Mouse (Mus musculus) urinary bladder, adult 2 months (tissue): ENCODE measurements around the gene Slc12a3. TPM values are rescaled to one million over a fixed set of nuclear protein-coding genes. Genes with fewer than 3 reads are reported as not detected.

Experiments
- DNase-seq: peaks from one replicate; pipeline ENCODE4 v3.0.0; 2022; ENCODE audit warnings: low spot score
- polyA plus RNA-seq: library from polyadenylated mRNA; depleted of rRNA; stranded (reverse); fragments of >200 nt; gene quantifications from 2 replicates; pipeline ENCODE4 v1.2.3, GENCODE M21; 2012

Slc12a3 gene
- polyA plus RNA-seq, 1 experiment: 0.21 TPM

DNA sequence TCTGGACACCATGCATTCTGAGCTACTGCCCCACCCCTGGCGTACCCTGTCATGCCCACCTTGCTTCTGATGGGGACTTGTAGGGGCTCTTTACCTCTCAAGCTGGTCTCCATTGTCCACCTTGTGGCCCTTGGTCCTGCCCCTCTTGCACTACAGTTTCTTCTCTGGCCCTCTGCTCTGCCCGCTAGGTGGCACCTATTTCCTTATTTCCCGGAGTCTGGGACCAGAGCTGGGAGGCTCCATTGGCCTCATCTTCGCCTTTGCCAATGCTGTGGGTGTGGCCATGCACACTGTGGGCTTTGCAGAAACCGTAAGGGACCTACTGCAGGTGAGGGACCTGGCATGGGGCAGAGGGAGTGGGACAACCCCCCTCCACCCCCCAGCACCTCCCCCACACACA is 4.3 kb downstream of the Slc12a3 start:
- no peak for DNase-seq

DNA sequence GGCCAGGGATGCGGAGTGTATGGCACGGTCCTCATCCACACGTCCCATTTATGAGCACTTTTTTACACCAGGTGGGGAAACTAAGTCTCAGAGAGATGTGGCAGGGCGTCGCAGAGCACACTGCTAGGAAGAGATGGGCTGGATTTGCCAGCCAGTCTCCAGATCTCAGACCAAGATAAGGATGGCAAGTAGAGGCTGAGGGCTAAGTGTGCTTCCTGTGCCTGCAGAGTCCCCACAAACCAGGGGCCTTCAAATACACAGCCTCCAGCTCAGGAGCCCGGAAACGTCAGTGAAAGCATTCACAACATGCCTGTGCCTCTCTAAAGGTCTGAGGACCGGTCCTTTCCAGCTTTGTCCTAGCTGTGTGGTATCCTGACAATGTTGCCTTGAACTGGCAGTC is 8.6 kb downstream of the Slc12a3 start:
- DNase-seq: no peak

- DNase-seq: no peak
These were observed 11.8 kb downstream of the Slc12a3 start for GRCm38 (mm10) chr8:94340796-94341195.

GRCm38 (mm10) chr8:94342691-94343090 is 13.7 kb downstream of the Slc12a3 start:
- DNase-seq: no peak

GRCm38 (mm10) chr8:94343290-94343689 is 14.3 kb downstream of the Slc12a3 start:
- peak; percentile 50 for DNase-seq

GRCm38 (mm10) chr8:94343778-94344320 is 14.8 kb downstream of the Slc12a3 start:
- no peak for DNase-seq

- no peak for DNase-seq
These were observed 16.7 kb downstream of the Slc12a3 start for GRCm38 (mm10) chr8:94345657-94346056.

- no peak for DNase-seq
These were observed 17.3 kb downstream of the Slc12a3 start for GRCm38 (mm10) chr8:94346264-94346663.

DNA sequence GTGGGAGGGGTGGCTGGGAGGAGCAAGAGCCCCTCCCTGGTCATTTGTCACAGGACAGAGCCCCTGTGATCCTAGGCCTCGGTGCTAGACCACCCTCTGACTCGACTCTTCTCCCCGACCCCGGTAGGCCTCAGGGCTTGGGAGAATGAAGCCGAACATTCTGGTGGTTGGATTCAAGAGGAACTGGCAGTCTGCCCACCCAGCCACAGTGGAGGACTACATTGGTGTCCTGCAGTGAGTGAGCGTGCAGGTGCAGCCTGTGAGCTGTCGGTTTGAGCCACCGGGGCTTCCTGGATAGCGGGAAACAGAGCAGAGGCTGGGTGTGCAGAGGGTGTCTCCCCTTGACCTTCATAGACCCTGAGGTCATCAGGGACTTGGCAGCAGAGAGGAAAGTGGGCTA is 19.4 kb downstream of the Slc12a3 start:
- no peak for DNase-seq

DNA sequence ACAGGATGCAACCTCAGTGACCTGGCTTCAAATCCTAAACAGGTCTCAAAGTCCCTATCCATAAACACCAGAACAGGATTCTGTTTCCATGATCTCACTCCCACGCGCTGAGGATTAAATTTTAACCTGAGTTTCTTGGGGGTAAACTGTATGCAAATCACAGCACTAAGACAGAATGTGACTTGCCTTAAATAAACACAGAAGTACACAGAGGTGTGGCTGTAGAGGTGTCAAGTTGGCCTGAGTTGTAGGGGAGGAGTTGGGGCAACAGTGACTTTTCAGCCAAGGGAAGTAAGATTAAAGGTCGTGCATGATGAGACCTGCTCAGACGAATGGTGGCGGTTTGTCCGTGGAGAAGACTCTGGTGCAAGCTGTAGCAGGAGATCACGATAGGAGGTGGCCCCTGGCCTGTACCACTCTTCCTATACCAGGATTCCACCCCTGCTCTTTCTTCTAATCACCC is 25.1 kb downstream of the Slc12a3 start:
- no peak for DNase-seq

- no peak for DNase-seq
These were observed 25.6 kb downstream of the Slc12a3 start for GRCm38 (mm10) chr8:94354571-94354970.

DNA sequence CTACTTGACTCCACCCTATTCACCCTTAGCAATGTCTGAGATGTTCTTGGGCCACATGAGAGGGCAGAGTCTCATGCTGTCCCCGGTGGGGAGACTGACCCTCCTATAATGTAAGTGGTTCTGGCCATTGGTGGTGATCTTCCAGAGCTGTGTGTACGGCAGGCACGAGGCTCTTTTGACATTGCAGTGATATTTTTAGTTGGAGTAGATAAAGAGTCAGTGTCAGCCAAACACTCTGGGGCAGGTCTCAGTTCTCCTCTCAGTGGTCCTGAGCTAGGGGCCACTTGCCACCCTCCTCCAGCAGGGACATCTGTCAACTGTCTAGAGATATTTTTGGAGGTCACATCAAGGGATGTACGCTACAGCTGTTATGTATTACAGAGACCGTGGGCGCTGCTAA is 28.2 kb downstream of the Slc12a3 start:
- DNase-seq: no peak

DNA sequence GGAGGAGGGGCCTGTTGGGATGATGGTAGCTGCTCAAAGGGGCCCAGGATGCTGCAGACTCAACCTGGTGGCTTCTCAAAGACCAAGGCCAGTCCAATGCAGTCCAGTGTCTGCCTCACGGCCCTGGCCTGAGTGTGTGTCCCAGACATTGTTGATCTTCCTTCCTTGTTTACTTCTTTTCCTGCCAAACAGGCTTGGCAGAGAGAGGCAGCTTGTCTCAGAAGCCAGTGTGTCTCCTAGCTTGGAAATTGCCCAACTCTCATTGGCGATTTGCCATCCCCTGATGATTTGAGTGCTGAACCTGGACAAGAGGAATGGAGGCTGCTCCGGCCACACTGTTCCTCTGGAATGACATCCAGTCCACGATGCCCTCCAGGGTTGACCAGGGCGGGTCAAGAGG is 29.5 kb downstream of the Slc12a3 start:
- DNase-seq: peak; percentile 60

- DNase-seq: no peak
These were observed 32.9 kb downstream of the Slc12a3 start for GRCm38 (mm10) chr8:94361774-94362431.

- DNase-seq: no peak
These were observed 33.7 kb downstream of the Slc12a3 start for GRCm38 (mm10) chr8:94362607-94363239.

DNA sequence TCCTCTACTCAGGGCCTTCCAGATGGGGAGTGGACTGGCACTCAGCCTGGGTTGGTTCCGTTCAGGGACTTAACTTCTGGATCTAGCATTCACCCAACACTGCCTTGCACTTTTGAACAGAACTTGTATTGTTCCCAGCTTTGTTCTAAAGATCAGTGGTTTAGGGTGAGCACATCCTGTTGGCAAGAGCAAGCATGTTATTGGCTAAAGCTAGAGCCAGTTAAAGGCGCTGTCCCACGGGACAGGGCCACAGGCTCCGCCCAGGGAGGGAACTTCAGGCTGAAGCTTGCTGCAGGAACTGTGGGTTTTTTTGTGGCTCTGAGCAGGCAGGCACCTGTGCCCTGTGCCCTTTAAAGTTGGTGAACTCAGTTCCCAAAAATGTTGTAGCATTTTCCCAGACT is 34.3 kb downstream of the Slc12a3 start:
- no peak for DNase-seq

GRCm38 (mm10) chr8:94363906-94364305 is 34.9 kb downstream of the Slc12a3 start:
- no peak for DNase-seq

- no peak for DNase-seq
These were observed 35.8 kb downstream of the Slc12a3 start for GRCm38 (mm10) chr8:94364686-94365312.

DNA sequence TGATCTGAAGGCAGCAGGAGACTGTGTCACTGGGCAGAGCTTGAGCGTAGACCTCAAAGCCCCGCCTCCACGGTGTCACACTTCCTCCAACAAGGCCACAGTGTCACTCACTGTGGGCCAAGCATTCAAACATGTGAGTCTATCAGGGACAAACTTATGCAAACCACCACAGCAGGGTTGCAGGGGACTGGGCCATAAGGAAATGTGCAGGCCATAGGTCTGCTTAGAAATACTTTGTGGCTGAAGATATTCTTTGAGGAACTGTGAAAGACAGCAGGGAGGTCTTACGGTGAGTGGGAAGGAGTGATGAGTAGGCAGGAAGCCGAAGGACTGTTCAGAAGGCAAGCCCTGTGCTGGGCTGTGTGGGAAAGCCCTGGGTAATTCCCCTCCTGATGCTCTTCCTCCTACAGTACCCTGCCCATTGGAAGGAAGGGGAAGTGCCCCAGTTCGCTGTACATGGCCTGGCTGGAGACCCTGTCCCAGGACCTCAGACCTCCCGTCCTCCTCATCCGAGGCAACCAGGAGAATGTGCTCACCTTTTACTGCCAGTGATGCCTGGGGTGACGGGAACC is 36.5 kb downstream of the Slc12a3 start:
- DNase-seq: no peak

- DNase-seq: no peak
These were observed 41.8 kb downstream of the Slc12a3 start for GRCm38 (mm10) chr8:94370839-94371238.

DNA sequence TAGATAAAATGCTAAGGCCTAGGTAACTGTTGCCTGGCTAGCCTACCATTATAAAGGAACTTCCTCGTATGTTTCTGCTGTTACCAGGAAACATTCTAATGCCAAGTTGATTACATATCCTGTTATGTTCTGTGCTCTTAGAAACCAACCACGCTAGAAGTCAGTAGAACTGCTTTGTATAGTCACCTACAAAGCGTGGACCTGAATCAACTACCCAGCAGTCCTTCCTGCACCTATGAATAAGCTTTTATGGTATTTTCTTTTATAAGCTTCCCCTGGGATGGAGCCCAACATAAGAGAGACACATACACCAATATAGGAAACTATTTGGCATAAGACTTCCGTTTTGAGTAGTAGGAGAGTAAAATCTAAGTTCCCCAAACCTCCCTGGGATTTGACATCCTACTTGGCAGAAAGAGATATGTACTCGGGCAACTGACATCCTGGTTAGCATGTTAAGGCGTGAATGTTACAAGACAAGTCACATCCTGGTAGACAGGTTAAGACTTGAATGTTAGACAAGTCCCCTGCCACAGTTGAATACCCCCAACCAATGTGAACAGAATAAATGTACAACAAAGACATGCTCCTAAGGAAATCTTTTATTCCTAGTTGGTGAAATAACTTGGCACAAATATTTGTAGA is 44.1 kb downstream of the Slc12a3 start:
- DNase-seq: no peak

GRCm38 (mm10) chr8:94375551-94375991 is 46.6 kb downstream of the Slc12a3 start:
- DNase-seq: no peak
